Mouse (Mus musculus): Measurements from ENCODE around the gene Lypd6b. TPM values are rescaled to one million over a fixed set of nuclear protein-coding genes. Genes with fewer than 3 reads are reported as not detected.

The Lypd6b gene
- polyA plus RNA-seq, 1 experiment from 2014 or later: 1.0 TPM

DNA sequence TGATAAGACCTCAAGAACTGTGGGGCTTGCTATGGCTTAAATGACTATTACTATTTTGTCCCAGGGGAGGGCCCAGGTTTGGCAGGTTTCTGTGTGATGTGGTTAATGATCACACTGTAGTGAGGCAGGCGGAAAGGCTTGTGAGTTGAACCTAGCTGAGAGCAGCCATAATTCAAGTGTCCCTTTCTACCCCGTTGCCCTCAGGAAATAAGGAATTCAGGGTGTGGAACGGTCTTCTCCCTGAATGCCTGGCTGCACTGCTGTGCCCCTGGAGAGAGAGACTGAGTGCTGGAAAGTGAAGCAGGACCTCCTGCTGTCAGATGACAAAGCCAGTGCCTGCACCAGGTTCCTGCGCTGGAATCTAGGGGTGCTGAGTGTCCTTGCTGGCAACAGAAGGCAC lies 40.3 kb downstream of the Lypd6b start:
- ATAC-seq (replicated peaks; ENCODE audit: insufficient number of reproducible peaks, insufficient read depth, low FRiP score, low read depth): no peak
- H3K27ac ChIP-seq: no peak overlapping the region
- H3K4me2 ChIP-seq: no peak overlapping the region
- H3K9ac ChIP-seq: no peak overlapping the region
- no peaks in the 10 kb centered on the region for H3K27me3 ChIP-seq
- no peaks in the 10 kb centered on the region for H3K4me1 ChIP-seq (replicated peaks)
- H3K9me3 ChIP-seq (replicated peaks): no peaks in the 10 kb centered on the region
- no peak overlapping the region for H3K4me3 ChIP-seq
- no peaks in the 10 kb centered on the region for H3K36me3 ChIP-seq
- 50% methylated on average over 4 of the region's 4 CpGs for WGBS

DNA sequence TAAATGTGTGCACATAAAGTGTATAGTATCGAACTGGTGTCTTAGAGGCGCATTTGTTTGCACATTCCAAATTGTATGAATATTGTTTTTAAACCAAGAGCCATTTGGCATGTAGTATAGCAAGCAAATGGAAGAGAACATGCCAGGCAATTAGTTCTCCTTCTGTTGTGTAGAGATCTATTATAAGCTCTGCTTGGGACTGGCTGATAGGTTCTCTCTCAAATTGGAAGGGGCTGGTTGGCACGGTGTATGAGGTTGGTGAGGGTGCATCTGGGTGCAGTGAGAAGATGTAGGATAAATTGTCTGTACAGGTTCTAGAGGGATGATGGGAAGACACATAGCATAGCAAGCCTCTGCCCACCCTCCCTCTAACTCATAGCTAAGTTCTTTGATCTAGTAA lies 42.9 kb downstream of the Lypd6b start:
- Histone ChIP-seq H3K36me3 (no peaks in the 10 kb centered on the region), H3K4me1 (replicated peaks) (no peaks in the 10 kb centered on the region), H3K27me3 (no peaks in the 10 kb centered on the region), H3K4me3 (no peak overlapping the region), H3K27ac (no peak overlapping the region), H3K9ac (no peak overlapping the region), H3K9me3 (replicated peaks) (no peaks in the 10 kb centered on the region), H3K4me2 (no peak overlapping the region)
- WGBS: 89% methylated on average over 3 of the region's 3 CpGs
- no peak for ATAC-seq (replicated peaks; ENCODE audit: insufficient number of reproducible peaks, insufficient read depth, low FRiP score, low read depth)

GRCm38 (mm10) chr2:49832277-49832803 lies 44.9 kb downstream of the Lypd6b start:
- ATAC-seq (replicated peaks; ENCODE audit: insufficient number of reproducible peaks, insufficient read depth, low FRiP score, low read depth): no peak
- Histone ChIP-seq H3K4me3 (no peak overlapping the region), H3K9ac (no peak overlapping the region), H3K4me2 (no peak overlapping the region), H3K27ac (no peak overlapping the region), H3K36me3 (no peaks in the 10 kb centered on the region), H3K9me3 (replicated peaks) (no peaks in the 10 kb centered on the region), H3K4me1 (replicated peaks) (no peaks in the 10 kb centered on the region), H3K27me3 (no peaks in the 10 kb centered on the region)
- 71% methylated on average over 9 of the region's 9 CpGs for WGBS

- Histone ChIP-seq H3K4me3 (no peak overlapping the region), H3K27me3 (no peaks in the 10 kb centered on the region), H3K9ac (no peak overlapping the region), H3K27ac (no peak overlapping the region), H3K4me2 (no peak overlapping the region), H3K36me3 (no peaks in the 10 kb centered on the region), H3K4me1 (replicated peaks) (peaks cover 10% of the 10 kb centered on the region), H3K9me3 (replicated peaks) (no peaks in the 10 kb centered on the region)
- WGBS: 65% methylated on average over 12 of the region's 12 CpGs
- no peak for ATAC-seq (replicated peaks; ENCODE audit: insufficient number of reproducible peaks, insufficient read depth, low FRiP score, low read depth)
Observed at GRCm38 (mm10) chr2:49837454-49838059, 50.1 kb downstream of the Lypd6b start.

DNA sequence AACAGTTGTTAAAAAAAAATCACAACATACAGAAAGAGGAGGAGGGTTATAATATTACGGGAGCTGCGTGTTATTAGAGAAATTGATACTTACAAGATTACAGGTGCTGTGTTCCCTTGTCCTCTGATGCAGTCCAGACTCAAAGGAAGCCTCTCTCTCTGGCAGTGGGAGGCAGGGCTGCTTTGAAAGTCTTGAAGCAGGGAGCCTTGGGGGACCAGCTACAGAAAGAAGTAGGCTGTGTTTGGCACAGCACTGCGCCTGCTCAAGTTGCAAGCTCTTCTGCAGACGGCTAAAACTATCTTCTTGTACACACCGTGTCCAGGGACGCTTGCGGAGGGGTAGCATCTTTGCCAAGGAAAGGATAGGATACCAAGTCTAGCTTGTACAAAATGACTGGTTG lies 51.1 kb downstream of the Lypd6b start:
- peaks cover 10% of the 10 kb centered on the region for H3K4me1 ChIP-seq (replicated peaks)
- no peak for ATAC-seq (replicated peaks; ENCODE audit: insufficient number of reproducible peaks, insufficient read depth, low FRiP score, low read depth)
- no peaks in the 10 kb centered on the region for H3K36me3 ChIP-seq
- H3K9ac ChIP-seq: no peak overlapping the region
- 71% methylated on average over 7 of the region's 7 CpGs for WGBS
- no peak overlapping the region for H3K27ac ChIP-seq
- no peak overlapping the region for H3K4me2 ChIP-seq
- H3K27me3 ChIP-seq: no peaks in the 10 kb centered on the region
- no peak overlapping the region for H3K4me3 ChIP-seq
- no peaks in the 10 kb centered on the region for H3K9me3 ChIP-seq (replicated peaks)

- Histone ChIP-seq H3K27ac (peak overlapping the region; percentile 41), H3K4me1 (replicated peaks) (peaks cover 10% of the 10 kb centered on the region), H3K36me3 (no peaks in the 10 kb centered on the region), H3K27me3 (no peaks in the 10 kb centered on the region), H3K4me2 (no peak overlapping the region), H3K4me3 (no peak overlapping the region), H3K9me3 (replicated peaks) (no peaks in the 10 kb centered on the region), H3K9ac (no peak overlapping the region)
- ATAC-seq (replicated peaks; ENCODE audit: insufficient number of reproducible peaks, insufficient read depth, low FRiP score, low read depth): peak; percentile 84
- WGBS: 16% methylated on average over 6 of the region's 6 CpGs
Observed at GRCm38 (mm10) chr2:49840573-49840972, 53.1 kb downstream of the Lypd6b start.

DNA sequence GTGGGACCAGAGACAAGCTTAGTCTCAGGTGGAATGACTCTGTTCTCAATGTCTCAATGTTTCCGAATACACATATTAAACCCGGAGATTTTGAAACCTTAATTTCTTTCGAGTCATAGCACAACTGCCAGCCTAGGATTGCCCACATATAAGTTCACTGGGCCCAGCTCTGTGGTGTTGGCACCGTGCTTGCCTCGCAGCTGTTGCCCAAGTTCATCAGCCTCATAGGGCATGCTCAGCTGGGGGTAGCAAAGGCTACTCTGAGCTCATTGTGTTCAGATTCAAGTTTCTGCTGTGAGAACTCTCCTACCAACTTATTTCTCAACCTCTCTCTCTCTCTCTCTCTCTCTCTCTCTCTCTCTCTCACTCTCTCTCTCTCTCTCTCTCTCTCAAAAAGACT lies 53.6 kb downstream of the Lypd6b start:
- Histone ChIP-seq H3K9me3 (replicated peaks) (no peaks in the 10 kb centered on the region), H3K27ac (peak overlapping the region; percentile 41; the same call in 1 of the 2 replicates), H3K4me2 (no peak overlapping the region), H3K27me3 (no peaks in the 10 kb centered on the region), H3K36me3 (no peaks in the 10 kb centered on the region), H3K4me3 (no peak overlapping the region), H3K4me1 (replicated peaks) (peaks cover 10% of the 10 kb centered on the region), H3K9ac (no peak overlapping the region)
- 88% methylated on average over 5 of the region's 5 CpGs for WGBS
- ATAC-seq (replicated peaks; ENCODE audit: insufficient number of reproducible peaks, insufficient read depth, low FRiP score, low read depth): no peak

DNA sequence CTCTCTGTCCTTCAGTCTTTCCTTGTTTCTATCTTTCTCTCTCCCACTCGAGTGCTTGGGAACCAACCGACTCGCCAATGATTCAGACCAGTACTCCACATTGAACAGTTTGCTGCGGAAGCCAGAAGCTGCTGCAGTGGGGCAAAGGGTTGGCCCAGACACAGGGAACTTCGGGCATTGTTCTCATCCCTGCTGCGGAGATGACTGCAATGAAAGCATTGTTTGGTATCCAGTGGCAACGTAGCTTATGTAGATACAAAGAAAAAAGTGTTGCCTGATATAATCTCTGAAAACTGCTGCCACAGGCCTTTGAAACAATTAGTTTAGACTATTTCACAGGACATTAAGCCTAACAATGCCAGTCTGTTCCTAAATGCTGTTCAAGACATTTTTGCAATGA lies 57.6 kb downstream of the Lypd6b start:
- no peaks in the 10 kb centered on the region for H3K27me3 ChIP-seq
- H3K4me2 ChIP-seq: no peak overlapping the region
- WGBS: 54% methylated on average over 7 of the region's 7 CpGs
- H3K9me3 ChIP-seq (replicated peaks): no peaks in the 10 kb centered on the region
- H3K36me3 ChIP-seq: no peaks in the 10 kb centered on the region
- H3K4me1 ChIP-seq (replicated peaks): peaks cover 10% of the 10 kb centered on the region
- H3K9ac ChIP-seq: no peak overlapping the region
- ATAC-seq (replicated peaks; ENCODE audit: insufficient number of reproducible peaks, insufficient read depth, low FRiP score, low read depth): no peak
- H3K27ac ChIP-seq: no peak overlapping the region
- H3K4me3 ChIP-seq: no peak overlapping the region

DNA sequence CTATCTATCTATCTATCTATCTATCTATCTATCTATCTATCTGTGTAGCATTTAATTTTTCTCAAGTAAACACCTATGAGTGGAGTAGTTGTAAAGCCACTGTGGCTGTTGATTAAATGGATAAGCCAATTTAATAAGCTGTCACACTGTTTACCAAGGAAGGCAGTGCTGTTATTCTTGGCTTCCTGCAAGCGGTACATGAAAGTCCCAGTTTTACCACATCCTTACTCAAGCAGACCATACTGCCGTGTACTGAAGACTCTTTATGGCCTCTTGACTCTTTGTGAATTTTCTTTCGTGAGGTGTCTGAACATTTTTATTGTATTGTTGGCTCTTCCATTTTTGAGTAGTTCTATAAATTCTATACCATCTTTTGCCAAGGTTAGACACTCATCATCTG lies 58.6 kb downstream of the Lypd6b start:
- Histone ChIP-seq H3K36me3 (no peaks in the 10 kb centered on the region), H3K27me3 (no peaks in the 10 kb centered on the region), H3K9ac (no peak overlapping the region), H3K9me3 (replicated peaks) (no peaks in the 10 kb centered on the region), H3K4me3 (no peak overlapping the region), H3K4me1 (replicated peaks) (peaks cover under 1% of the 10 kb centered on the region), H3K4me2 (no peak overlapping the region), H3K27ac (no peak overlapping the region)
- no peak for ATAC-seq (replicated peaks; ENCODE audit: insufficient number of reproducible peaks, insufficient read depth, low FRiP score, low read depth)
- 80% methylated on average over 3 of the region's 3 CpGs for WGBS

GRCm38 (mm10) chr2:49846880-49847279 lies 59.4 kb downstream of the Lypd6b start:
- no peaks in the 10 kb centered on the region for H3K27me3 ChIP-seq
- ATAC-seq (replicated peaks; ENCODE audit: insufficient number of reproducible peaks, insufficient read depth, low FRiP score, low read depth): no peak
- H3K4me2 ChIP-seq: no peak overlapping the region
- no peaks in the 10 kb centered on the region for H3K9me3 ChIP-seq (replicated peaks)
- no peaks in the 10 kb centered on the region for H3K4me1 ChIP-seq (replicated peaks)
- no peak overlapping the region for H3K9ac ChIP-seq
- H3K36me3 ChIP-seq: no peaks in the 10 kb centered on the region
- H3K4me3 ChIP-seq: no peak overlapping the region
- WGBS: 85% methylated on average over 3 of the region's 3 CpGs
- H3K27ac ChIP-seq: no peak overlapping the region

GRCm38 (mm10) chr2:49847831-49848230 lies 60.3 kb downstream of the Lypd6b start:
- Histone ChIP-seq H3K9ac (no peak overlapping the region), H3K4me3 (no peak overlapping the region), H3K9me3 (replicated peaks) (no peaks in the 10 kb centered on the region), H3K4me1 (replicated peaks) (no peaks in the 10 kb centered on the region), H3K27ac (no peak overlapping the region), H3K4me2 (no peak overlapping the region), H3K36me3 (no peaks in the 10 kb centered on the region), H3K27me3 (no peaks in the 10 kb centered on the region)
- no peak for ATAC-seq (replicated peaks; ENCODE audit: insufficient number of reproducible peaks, insufficient read depth, low FRiP score, low read depth)
- 60% methylated on average over 2 of the region's 2 CpGs for WGBS

DNA sequence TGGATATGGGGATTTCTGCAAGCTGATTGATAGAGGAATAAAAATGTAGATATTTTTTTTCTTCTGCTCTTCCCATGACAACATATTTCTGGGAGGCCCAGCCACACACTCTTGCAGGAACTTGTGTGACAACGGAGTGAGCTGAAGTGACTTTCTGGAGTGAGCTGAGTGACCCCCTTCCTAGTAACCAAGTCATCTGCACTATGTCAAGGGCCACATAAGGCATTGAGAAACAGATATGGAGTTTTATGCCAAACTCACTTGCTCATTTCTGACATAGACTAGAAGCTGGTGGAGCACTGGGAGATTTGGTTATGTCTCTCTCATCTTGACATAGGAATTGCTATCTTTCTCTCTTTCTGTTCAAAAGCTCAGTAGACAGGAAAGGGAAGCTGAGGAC lies 62.3 kb downstream of the Lypd6b start:
- no peaks in the 10 kb centered on the region for H3K36me3 ChIP-seq
- no peak overlapping the region for H3K9ac ChIP-seq
- H3K27ac ChIP-seq: no peak overlapping the region
- 61% methylated on average over 1 of the region's 1 CpGs for WGBS
- H3K9me3 ChIP-seq (replicated peaks): no peaks in the 10 kb centered on the region
- no peaks in the 10 kb centered on the region for H3K27me3 ChIP-seq
- no peak for ATAC-seq (replicated peaks; ENCODE audit: insufficient number of reproducible peaks, insufficient read depth, low FRiP score, low read depth)
- H3K4me2 ChIP-seq: no peak overlapping the region
- no peak overlapping the region for H3K4me3 ChIP-seq
- H3K4me1 ChIP-seq (replicated peaks): no peaks in the 10 kb centered on the region

Data from heart, embryonic 15.5 days (tissue).